Mouse (Mus musculus): ENCODE results near the gene Gm9945.

DNA sequence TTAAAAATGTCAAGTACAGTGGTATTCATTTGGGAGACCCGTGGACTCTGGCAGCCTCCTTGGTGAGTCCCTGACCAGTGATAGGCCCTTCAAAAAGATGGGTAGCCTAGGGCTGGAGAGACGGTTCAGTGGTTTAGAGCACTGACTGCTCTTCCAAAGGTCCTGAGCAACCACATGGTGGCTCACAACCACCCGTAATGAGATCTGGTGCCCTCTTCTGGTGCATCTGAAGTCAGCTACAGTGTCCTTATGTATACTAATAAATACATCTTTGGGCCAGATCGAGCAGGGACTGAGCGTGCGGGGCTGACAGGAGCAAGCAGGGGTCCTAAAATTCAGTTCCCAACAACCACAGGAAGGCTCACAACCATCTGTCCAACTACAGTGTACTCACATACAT, 36.1 kb upstream of the Gm9945 start:
- TF ChIP-seq CTCF (conservative IDR thresholded peaks at IDR 0.05; ENCODE audit: low read length), result no peak; the same call in 1 of the 2 replicates
- no peak for TF ChIP-seq POU5F1 (IDR thresholded peaks at IDR 0.05; ENCODE audit: borderline replicate concordance, low read length)
- no peak for TF ChIP-seq NANOG (IDR thresholded peaks at IDR 0.05; ENCODE audit: borderline replicate concordance, low read length)

Measured in E14TG2a.4 (cell line).